Mouse (Mus musculus) naive thymus-derived CD4-positive, alpha-beta T cell, adult 2 months (primary cell): ENCODE measurements around the gene Pkd2.

Experiments
- DNase-seq: peaks from one replicate; pipeline ENCODE4 v3.0.0-alpha.2; 2011; ENCODE audit warnings: low read depth

Gene Pkd2

DNA sequence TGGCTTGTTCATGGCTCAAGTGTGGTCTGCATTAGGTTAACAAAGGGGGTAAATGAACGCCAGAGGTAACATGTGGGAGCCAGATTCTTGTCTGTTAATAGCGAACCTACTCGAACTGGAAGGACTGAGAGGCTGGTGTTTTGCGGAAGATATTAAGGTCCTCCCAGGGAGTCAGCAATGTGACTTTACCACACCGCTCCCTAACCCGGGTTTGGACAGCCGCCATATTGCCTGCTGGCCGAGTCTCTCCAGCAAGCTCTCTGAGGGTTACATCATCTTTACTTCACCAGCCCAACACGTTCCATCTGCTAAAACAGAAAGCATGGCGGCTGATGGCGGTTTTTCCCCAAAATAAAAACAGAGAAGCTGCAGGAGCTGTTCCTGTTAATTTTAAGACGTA lies 6.5 kb downstream of the Pkd2 start:
- no peak for DNase-seq

DNA sequence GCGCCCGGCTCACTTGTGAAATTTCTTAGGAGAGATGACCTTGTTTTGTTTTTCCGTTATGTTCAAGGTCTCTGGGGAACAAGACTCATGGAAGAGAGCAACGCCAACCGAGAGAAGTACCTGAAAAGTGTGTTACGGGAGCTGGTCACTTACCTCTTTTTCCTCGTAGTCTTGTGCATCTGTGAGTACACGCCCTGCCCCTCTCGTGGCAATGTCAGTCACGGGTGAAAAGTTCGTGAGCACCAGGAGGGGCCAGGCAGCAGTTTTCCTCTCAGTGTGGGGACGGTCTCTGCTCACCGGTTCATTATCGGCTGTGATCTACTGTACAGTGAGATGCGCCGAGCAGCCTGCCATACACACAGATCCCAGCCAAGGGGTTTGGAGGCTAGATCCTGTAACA lies 7.6 kb downstream of the Pkd2 start:
- no peak for DNase-seq

DNA sequence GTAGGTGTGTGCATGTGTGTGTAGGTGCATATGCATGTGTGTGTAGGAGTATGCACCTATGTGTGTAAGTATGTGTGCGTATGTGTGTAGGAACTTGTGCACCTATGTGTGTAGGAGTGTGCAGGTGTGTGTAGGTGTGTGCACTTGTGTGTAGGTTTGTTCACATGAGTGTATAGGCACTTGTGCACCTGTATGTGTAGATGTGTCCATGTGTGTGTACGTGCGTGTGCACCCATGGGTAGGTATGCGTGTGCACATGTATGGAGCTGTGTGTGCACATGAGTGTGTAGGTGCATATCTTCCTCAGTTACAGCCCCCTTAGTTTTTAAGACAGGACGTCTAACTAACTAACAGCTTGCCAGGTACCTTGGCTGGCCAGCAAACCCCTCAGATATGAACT lies 9.3 kb downstream of the Pkd2 start:
- no peak for DNase-seq

DNA sequence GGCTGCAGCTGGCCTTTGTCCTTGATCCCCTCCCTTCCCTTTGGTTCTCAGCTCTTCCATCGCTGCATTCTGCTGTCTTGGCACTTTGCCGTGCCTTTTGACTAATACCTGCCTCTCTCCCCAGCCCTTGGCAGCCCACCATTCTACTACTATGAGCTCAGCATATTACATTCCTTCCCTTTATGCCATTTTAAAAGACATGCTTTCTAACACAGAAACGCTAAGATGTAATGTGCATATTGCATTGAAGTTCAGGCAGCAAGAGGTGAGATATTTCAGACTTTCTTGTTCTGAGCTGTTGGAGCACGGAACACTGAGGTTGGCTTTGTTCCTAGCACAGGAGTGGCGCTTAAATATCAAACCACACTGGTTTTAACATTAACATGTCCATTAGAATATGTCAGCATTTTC lies 11.7 kb downstream of the Pkd2 start:
- DNase-seq = no peak

DNA sequence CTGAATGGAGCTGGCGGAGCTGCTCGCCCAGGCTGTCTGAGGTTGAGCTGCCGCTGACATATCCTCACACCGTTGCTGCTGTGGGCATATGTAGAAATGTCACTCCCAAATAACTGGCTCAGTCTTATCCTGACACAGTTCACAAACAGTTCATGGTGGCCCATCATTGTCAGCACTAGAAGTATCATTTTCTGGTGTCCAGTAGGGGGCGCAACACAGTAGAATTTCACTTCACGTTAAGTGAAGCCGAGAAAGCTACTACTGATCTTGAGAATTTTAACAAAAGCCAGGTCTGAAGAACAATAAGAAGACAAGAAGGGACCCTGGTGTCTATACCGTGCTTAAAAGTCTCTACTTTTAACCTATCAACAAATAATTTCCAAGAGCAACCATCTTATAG lies 13.1 kb downstream of the Pkd2 start:
- DNase-seq = peak; percentile 22

DNA sequence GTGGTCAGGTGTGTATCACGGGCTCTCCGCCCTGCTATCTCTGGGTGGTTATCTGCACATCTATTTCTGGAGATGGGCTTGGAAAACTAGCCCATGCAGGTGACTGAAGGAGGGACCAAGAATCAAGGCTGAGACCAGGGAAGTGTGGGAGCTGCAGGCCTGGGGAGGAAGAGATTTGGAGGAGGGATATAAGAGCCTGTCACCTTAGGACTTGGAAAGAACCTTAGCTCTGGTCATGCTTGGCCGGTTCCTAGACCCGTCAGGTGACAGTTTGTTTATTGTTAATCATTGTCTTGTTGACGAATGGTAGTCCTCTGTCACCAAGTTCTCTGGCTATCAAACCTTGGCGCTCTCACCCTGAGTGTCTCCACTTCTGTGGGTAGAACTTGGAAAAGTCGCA lies 21.1 kb downstream of the Pkd2 start:
- DNase-seq = no peak

DNA sequence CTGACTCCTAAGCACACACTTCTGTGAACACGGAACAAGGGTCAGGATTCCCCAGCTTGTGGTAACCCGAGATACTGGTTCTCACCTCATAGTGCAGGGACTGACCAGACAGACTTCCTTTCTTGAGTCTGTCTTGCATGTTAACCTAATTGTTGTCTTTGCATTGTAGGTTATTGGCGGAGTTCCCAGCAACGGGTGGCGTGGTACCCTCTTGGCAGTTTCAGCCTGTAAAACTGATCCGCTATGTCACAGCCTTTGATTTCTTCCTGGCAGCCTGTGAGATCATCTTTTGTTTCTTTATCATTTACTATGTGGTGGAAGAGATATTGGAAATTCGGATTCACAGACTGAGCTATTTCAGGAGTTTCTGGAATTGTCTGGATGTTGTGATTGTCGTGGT lies 23.6 kb downstream of the Pkd2 start:
- DNase-seq = no peak

DNA sequence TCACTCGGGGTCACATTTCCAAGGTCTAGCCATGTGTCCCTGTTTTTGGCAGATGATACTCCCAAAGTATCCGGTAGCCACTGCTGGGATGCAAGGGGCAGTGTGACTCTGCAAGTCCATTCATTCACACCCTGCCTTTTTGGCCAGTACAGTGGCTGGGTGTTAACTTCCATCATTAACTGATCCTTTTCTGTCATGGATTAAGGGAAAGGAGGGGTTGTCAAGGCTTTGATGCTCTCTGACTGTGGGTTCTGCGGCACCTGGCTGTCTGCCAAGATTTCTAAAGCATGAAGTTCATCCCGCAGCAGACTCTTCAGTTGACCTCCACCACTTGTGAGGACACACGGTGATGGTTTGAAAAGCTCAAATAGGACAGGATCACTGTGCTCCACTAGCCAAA lies 32.3 kb downstream of the Pkd2 start:
- no peak for DNase-seq

DNA sequence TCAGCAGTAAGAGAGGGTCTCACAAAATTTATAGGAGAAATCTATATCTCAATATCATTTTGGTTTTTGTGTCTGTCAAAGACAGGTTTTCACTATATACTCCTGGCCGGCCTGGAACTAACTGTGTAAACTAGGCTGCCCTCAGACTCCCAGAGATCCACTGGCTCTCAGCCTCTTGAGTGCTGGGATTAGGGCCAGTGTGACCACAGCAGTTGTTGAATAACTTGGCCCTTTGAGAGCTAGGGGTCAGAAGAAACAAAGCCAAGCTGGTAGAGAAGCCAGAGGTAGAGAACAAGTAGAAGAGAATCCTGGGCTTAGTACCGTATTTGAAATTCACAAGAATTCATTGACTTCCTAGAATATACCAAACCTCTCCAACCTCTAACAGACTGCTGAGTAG lies 45.6 kb downstream of the Pkd2 start:
- no peak for DNase-seq

DNA sequence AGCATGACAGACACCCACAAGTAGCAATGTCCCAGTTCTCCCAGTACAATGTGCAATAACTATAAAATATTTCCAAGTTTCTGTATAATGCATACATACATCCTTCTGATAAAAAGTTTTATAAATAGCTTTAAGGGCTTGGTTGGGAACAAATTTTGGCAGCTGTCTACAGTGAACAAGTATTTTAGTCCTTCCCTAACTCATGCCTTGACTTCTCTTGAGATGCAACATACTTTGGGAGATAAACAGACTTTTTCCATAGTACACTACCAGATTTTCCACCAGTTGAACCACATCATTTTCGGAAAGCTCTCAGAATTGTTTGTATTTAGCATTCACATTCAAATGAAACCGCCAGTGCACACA lies 48.6 kb downstream of the Pkd2 start:
- no peak for DNase-seq

DNA sequence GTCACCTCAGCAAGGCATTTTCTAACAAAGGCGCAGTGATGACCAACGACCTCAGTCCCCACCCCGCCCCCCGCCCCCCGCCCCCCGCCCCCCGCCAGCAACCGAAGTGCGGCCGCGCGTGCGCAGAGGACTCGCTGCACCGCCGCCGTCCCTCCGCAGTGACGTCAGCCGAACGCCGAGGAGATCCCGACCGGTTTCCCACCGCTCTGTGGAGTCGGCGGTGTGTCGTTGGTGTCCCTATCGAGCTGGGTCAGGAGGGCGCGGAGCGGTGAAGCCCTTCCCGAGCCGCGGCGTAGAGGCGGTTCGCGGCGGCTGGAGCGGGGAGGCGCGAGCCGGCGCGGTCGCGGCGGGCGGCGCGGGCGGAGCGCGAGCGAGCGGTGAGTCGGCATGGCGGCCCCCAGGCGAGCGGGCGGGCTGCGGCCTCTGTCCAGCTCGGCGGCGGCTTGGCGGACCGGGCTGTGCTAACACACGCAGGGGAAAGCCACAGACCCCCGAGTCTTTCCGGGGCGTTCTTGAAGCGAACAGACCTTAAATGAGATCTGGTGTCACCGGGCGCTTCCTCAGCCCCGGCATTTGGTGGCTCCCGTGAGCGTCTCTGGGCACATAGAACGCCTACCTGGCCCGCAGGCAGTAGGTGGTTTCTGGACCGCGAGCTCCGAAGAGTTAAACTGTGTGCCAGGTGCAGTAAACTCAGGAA lies 49.1 kb downstream of the Pkd2 start, which contains the start of gene BC005561:
TSS of gene BC005561 (plus strand) at position 158 of the 697 bp plus-strand sequence.
- peak; percentile 78 for DNase-seq

DNA sequence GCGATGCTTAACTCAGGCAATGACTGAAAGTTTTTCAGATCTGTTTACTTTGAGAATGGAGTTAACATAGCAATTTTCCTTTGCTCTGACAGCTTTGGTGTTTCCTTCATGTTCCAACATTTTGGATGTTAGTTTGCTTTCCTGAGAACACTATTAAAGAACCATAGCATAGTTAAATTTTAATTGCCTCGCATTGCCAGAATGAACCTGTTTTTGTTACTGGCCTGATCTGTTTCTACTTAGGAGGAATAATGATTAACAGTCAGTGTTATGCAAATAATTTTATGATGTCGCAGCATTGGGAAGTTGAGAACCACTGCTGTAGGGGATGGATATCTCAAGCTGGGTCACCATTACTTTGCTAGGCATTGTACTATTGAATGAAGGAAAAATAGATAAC lies 52.0 kb downstream of the Pkd2 start:
- no peak for DNase-seq

DNA sequence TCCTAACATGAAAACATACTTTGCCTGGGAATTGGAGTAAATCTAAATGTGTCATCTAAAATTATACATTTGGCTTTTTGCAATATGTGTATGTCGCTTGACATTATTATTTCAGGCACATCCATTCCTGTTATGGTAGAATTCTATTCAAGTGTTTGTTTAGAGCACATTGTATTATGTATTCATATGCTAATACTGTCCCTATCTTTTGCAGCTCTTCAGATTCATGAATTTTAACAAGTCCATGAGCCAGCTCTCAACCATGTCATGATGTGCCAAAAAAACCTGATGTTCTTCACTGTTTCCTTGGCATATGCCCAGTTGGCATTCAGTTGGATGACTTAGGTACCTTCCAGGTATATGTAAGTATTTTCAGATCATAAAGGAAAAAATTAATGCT lies 79.4 kb downstream of the Pkd2 start:
- no peak for DNase-seq

DNA sequence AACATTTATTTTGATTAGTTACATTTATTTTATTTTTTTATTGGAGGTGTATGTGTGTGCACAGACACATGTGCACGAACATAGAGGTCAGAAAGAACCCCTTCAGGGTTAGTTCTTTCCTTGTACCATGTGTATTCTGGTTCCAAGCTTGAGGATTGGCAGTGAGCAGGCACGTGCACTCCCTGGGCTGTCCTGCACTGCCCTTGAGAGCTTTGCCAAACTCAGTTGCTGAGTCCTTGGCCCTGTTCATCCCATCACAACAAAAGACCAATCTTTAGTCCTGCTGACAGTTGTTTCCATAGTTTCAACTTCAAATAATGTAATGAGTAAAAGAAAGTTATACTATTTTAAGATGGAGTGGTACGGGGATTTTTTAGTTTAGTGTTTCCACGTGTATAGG lies 80.1 kb downstream of the Pkd2 start:
- DNase-seq = no peak
